Mouse (Mus musculus) heart, embryonic 12.5 days (tissue): ENCODE measurements around the gene Fdps. TPM values are rescaled to one million over a fixed set of nuclear protein-coding genes. Genes with fewer than 3 reads are reported as not detected.

ENCODE experiments used
- ATAC-seq: fragments of 200-750 bp; cut with Nextera tagmentation; 2 replicates; pipeline ENCODE4 v1.8.0; 2017; ENCODE audit warnings: moderate TSS enrichment, moderate library complexity; ENCODE audit not compliant: insufficient number of reproducible peaks, low FRiP score
- H3K27ac ChIP-seq: fragments of 300-500 bp; sonication (generic); 2 replicates; pipeline ENCODE4 v1.5.1; 2016; ENCODE audit warnings: mild to moderate bottlenecking, moderate library complexity; ENCODE audit not compliant: poor library complexity, severe bottlenecking
- H3K27me3 ChIP-seq: fragments of 300-500 bp; sonication (generic); replicated peaks from 2 replicates; pipeline ENCODE4 v1.6.1; 2016; ENCODE audit warnings: mild to moderate bottlenecking, moderate library complexity
- H3K36me3 ChIP-seq: fragments of 300-500 bp; sonication (generic); 2 replicates; pipeline ENCODE4 v1.6.1; 2016; ENCODE audit warnings: mild to moderate bottlenecking, moderate library complexity
- H3K4me1 ChIP-seq: fragments of 300-500 bp; sonication (generic); replicated peaks from 2 replicates; pipeline ENCODE4 v1.6.1; 2016; ENCODE audit warnings: mild to moderate bottlenecking
- H3K4me2 ChIP-seq: fragments of 300-500 bp; sonication (generic); 2 replicates; pipeline ENCODE4 v1.6.1; 2016; ENCODE audit warnings: mild to moderate bottlenecking, moderate library complexity
- H3K4me3 ChIP-seq: fragments of 300-500 bp; sonication (generic); 2 replicates; pipeline ENCODE4 v1.5.1; 2016; ENCODE audit warnings: mild to moderate bottlenecking
- H3K9ac ChIP-seq: fragments of 300-500 bp; sonication (generic); 2 replicates; pipeline ENCODE4 v1.6.1; 2016; ENCODE audit warnings: mild to moderate bottlenecking, moderate library complexity
- H3K9me3 ChIP-seq: fragments of 300-500 bp; sonication (generic); replicated peaks from 2 replicates; pipeline ENCODE4 v1.6.1; 2016; ENCODE audit warnings: mild to moderate bottlenecking, moderate library complexity
- WGBS: fragments of 180-500 bp; shearing (Covaris S2); methylation state at CpG from one replicate; pipeline ENCODE4 v1.1.7; 2016; 5-methylcytosine and 5-hydroxymethylcytosine counted together
- polyA plus RNA-seq: library from polyadenylated mRNA; unstranded; fragments of >200 nt; fragmentation: Nextera tagmentation; extraction: Ambion mirVana; gene quantifications from 2 replicates; pipeline ENCODE4 v1.2.1, GENCODE M21; 2016

Gene Fdps
- 130 and 136 TPM in 2 replicates for polyA plus RNA-seq

DNA sequence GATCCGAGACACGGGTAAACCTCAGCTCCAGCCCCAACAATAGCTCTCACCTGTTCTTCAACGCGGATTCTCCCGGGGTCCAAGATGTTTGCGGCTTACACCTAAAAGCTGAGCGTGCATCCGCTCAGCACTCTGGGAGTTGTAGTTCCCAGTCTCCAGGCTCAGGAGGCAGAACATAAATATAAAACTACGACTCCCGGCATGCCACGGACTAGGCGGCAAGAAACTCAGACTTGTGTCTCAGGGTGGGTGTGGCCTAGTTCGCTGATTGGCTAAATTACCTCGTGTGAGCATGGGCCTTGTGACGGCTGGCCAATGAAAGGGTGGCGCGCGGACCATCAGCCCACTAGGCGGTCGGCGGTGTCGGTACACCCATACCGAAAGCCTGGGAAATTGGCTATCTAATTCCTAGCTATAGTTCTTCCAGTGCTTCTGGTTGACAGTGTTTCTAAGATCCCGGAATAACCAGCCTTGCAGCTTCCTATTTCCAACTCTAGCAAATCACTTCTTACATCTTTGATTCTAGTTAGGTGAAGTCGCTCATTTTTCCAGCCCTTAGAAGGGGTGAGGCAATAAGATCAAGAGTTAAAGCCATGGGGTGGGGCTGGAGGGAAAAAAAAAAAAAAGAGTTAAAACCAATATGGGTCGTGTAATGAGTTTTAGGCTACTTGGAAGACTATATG, at the start of gene Fdps:
Fdps (minus strand) TSS at position 148 of the 683 bp plus-strand sequence.
- under 1% methylated on average over 26 of the region's 26 CpGs for WGBS
- Histone ChIP-seq H3K9ac (peak within 1 kb of the TSS; percentile 74), H3K36me3 (peaks cover 30% of the 10 kb centered on the region), H3K27ac (peak within 1 kb of the TSS; percentile 38; the same call in 1 of the 2 replicates), H3K4me3 (peak within 1 kb of the TSS; percentile 81), H3K9me3 (no peaks in the 10 kb centered on the region), H3K4me1 (peaks cover 17% of the 10 kb centered on the region), H3K4me2 (peak within 1 kb of the TSS; percentile 83), H3K27me3 (no peaks in the 10 kb centered on the region)
- peak; percentile 100 for ATAC-seq

GRCm38 (mm10) chr3:89148567-89148966, 46.8 kb upstream of the Fdps start:
- Histone ChIP-seq H3K9me3 (no peaks in the 10 kb centered on the region), H3K27ac (no peak overlapping the region), H3K4me2 (peak overlapping the region; percentile 64; the same call in 1 of the 2 replicates), H3K4me1 (peaks cover 9% of the 10 kb centered on the region), H3K27me3 (peaks cover 89% of the 10 kb centered on the region), H3K9ac (no peak overlapping the region), H3K4me3 (no peak overlapping the region), H3K36me3 (no peaks in the 10 kb centered on the region)
- ATAC-seq = no peak
- 68% methylated on average over 14 of the region's 14 CpGs for WGBS

GRCm38 (mm10) chr3:89147979-89148311, 46.2 kb upstream of the Fdps start:
- WGBS = 3% methylated on average over 15 of the region's 15 CpGs
- Histone ChIP-seq H3K9ac (peak overlapping the region; percentile 45), H3K36me3 (no peaks in the 10 kb centered on the region), H3K9me3 (no peaks in the 10 kb centered on the region), H3K27me3 (peaks cover 93% of the 10 kb centered on the region), H3K4me2 (peak overlapping the region; percentile 64), H3K27ac (no peak overlapping the region), H3K4me3 (peak overlapping the region; percentile 27), H3K4me1 (peaks cover 9% of the 10 kb centered on the region)
- ATAC-seq = peak; percentile 16; the same call in 1 of the 2 replicates

DNA sequence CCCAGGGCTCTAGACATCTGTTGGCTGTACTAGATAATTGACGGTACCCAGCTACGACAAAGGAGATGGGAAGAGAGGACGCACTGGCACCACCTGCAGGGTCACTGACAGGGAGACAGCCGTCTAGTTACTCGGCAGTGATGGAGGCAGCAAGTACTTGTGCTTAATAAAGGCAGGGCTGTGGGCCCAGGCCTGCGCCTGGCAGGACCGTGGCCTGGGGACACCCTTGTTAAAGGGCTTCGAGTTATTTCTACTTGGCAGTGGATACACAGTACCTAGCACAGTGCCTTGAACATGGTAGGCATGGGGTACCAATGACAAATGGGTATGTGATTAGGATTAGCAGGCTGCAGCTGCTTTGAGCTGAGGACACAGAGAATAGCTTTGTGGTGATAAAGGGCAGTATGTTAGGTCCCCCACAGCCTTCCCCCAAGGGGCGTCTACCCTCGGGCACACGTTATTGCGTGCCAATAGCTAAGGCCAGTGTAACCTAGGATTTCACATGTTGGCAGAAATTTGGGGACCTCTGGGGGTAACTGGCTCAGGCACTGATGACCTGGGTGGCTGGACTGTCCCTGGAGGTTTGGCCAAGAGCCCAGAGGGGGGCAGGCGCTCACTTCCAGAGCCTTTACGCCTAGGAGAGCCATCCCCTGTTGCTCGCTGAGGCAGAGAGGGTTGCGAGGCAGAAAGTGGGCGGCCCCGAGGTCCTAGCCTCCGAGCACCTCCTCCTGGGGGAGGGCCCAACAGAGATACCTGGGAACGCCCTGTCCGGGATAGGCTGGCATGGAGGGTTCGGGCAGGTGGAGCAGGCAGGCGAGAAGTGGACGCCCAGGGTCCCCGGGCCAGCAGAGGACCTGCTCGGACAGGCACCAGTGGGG, 45.6 kb upstream of the Fdps start:
- ATAC-seq = peak; percentile 87
- peaks cover 90% of the 10 kb centered on the region for H3K27me3 ChIP-seq

DNA sequence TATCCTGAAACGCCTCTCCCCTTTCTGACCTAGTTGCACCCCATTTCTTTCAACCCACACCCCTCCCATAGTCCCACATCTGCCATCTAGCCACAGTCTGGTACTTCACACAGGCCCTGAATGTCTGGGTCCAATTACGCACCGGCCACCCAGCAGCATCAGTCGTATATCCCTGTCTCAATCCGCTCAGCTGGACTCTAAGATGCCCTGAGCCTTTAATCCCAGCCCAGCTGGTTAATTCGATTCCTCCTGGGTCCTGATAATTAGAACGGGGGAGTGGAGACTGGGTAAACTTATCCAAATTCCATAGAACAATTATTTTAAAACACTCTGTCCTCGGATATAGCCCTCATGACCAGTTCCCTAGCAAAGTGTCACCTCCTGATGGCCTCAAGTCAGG, 43.8 kb upstream of the Fdps start:
- Histone ChIP-seq H3K9ac (no peak overlapping the region), H3K36me3 (no peaks in the 10 kb centered on the region), H3K4me1 (peaks cover 9% of the 10 kb centered on the region), H3K27ac (no peak overlapping the region), H3K9me3 (no peaks in the 10 kb centered on the region), H3K4me2 (no peak overlapping the region), H3K4me3 (no peak overlapping the region), H3K27me3 (peaks cover 85% of the 10 kb centered on the region)
- ATAC-seq = no peak
- WGBS = 63% methylated on average over 8 of the region's 8 CpGs

More for the DNA sequence above, 45.6 kb upstream of the Fdps start:
- peaks cover 9% of the 10 kb centered on the region for H3K4me1 ChIP-seq
- no peaks in the 10 kb centered on the region for H3K9me3 ChIP-seq
- no peaks in the 10 kb centered on the region for H3K36me3 ChIP-seq
- peak overlapping the region; percentile 27 for H3K4me3 ChIP-seq
- 18% methylated on average over 26 of the region's 26 CpGs for WGBS
- H3K9ac ChIP-seq = peak overlapping the region; percentile 45
- H3K27ac ChIP-seq = no peak overlapping the region
- peak overlapping the region; percentile 64 for H3K4me2 ChIP-seq

DNA sequence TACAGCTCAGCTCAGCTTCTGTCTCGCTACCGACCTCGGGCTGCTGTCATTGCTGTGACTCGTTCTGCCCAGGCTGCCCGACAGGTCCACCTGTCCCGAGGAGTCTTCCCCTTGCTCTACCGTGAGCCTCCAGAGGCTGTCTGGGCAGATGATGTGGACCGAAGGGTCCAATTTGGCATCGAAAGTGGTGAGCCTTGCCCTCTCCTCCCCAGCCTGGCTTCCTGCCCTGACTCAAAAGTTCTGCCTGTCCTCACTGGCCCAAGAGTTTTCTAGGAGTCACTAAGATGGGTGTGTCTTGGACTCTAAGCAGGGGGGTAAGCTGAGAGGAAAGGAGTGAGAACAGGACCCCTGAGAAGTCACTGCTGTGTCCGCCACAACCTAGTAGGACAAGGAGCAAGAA, 43.1 kb upstream of the Fdps start:
- Histone ChIP-seq H3K9ac (no peak overlapping the region), H3K36me3 (no peaks in the 10 kb centered on the region), H3K4me1 (peaks cover 9% of the 10 kb centered on the region), H3K9me3 (no peaks in the 10 kb centered on the region), H3K4me3 (no peak overlapping the region), H3K27ac (no peak overlapping the region), H3K4me2 (no peak overlapping the region), H3K27me3 (peaks cover 82% of the 10 kb centered on the region)
- no peak for ATAC-seq
- 82% methylated on average over 10 of the region's 10 CpGs for WGBS

DNA sequence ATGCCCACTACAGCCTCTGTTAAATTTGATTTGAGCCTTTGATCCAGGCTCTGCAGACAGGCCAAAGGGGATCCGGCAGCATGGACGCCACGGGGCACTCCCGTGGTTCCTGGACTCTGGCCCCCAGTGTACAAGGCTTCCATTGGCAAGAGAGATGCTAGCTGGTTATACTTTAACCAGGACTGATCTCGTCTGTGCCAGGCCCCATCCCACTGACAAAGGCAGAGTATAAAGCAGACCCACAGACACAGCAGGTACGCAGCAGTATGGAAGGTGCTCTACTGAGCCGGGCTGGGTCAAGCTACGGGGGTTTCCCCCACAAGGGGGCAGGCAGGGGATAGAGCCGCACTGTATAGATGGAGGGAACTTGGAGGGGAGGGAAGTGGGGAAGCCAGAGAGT, 34.6 kb upstream of the Fdps start:
- Histone ChIP-seq H3K9ac (no peak overlapping the region), H3K4me1 (peaks cover 12% of the 10 kb centered on the region), H3K27ac (no peak overlapping the region), H3K4me3 (no peak overlapping the region), H3K4me2 (0 out of 2 replicates have a peak overlapping the region, but pooled peaks have one; percentile 4), H3K27me3 (peaks cover 23% of the 10 kb centered on the region), H3K36me3 (no peaks in the 10 kb centered on the region), H3K9me3 (no peaks in the 10 kb centered on the region)
- WGBS = 34% methylated on average over 9 of the region's 9 CpGs
- ATAC-seq = peak; percentile 57

GRCm38 (mm10) chr3:89135958-89136357, 34.2 kb upstream of the Fdps start, which contains the start of gene Pklr:
TSS of gene Pklr (plus strand) at chr3:89136142.
- Histone ChIP-seq H3K27me3 (peaks cover 23% of the 10 kb centered on the region), H3K4me1 (peaks cover 12% of the 10 kb centered on the region), H3K9ac (no peak within 1 kb of the TSS), H3K9me3 (no peaks in the 10 kb centered on the region), H3K4me3 (peak within 1 kb of the TSS; percentile 1; the same call in 1 of the 2 replicates), H3K27ac (no peak within 1 kb of the TSS), H3K4me2 (peak within 1 kb of the TSS; percentile 29), H3K36me3 (no peaks in the 10 kb centered on the region)
- WGBS = 61% methylated on average over 3 of the region's 3 CpGs
- peak; percentile 61; the same call in 1 of the 2 replicates for ATAC-seq

GRCm38 (mm10) chr3:89133752-89134151, 32.0 kb upstream of the Fdps start:
- ATAC-seq = no peak
- no peaks in the 10 kb centered on the region for H3K9me3 ChIP-seq
- no peak overlapping the region for H3K9ac ChIP-seq
- H3K27ac ChIP-seq = no peak overlapping the region
- peaks cover 19% of the 10 kb centered on the region for H3K27me3 ChIP-seq
- no peak overlapping the region for H3K4me3 ChIP-seq
- H3K4me1 ChIP-seq = peaks cover 12% of the 10 kb centered on the region
- no peaks in the 10 kb centered on the region for H3K36me3 ChIP-seq
- WGBS = 65% methylated on average over 1 of the region's 1 CpGs
- H3K4me2 ChIP-seq = no peak overlapping the region

- Histone ChIP-seq H3K36me3 (no peaks in the 10 kb centered on the region), H3K4me3 (no peak overlapping the region), H3K27ac (no peak overlapping the region), H3K4me2 (peak overlapping the region; percentile 78; the same call in 1 of the 2 replicates), H3K27me3 (peaks cover 19% of the 10 kb centered on the region), H3K9ac (no peak overlapping the region), H3K9me3 (no peaks in the 10 kb centered on the region), H3K4me1 (peaks cover 12% of the 10 kb centered on the region)
- no peak for ATAC-seq
- 56% methylated on average over 7 of the region's 7 CpGs for WGBS
Measured at GRCm38 (mm10) chr3:89133063-89133450, 31.3 kb upstream of the Fdps start.
